In genomic region chr5:124234778-124235177, GRCm38 (mm10) we compare ENCODE assay signal across 15 mouse cellular contexts. TPM values are rescaled to one million over a fixed set of nuclear protein-coding genes. Genes with fewer than 3 reads are reported as not detected.
A peak's percentile ranks its signal among the peaks of the same experiment; 100 is the strongest.
DNase-seq lines count a peak whose midpoint lies in the region; ATAC-seq and TF ChIP-seq lines count a peak whose summit lies in the region.
"Had no signal": no experiment of that assay in that cellular context is flagged by ENCODE, and none has a peak within 500 bp of the region (broad histone marks: within the 10 kb centered on the region; RNA-seq: fewer than 3 reads in every experiment).

No protein-coding gene starts in this region.

- no peaks in the 10 kb centered on the region for H3K27me3 ChIP-seq in heart, embryonic 12.5 days (replicated peaks)
- H3K27me3 ChIP-seq in lung, embryonic 14.5 days (ENCODE audit: insufficient read depth, low read length), result no peaks in the 10 kb centered on the region
- no peaks in the 10 kb centered on the region for H3K27me3 ChIP-seq in heart, embryonic 15.5 days
- no peaks in the 10 kb centered on the region for H3K27me3 ChIP-seq in limb, embryonic 10.5 days (ENCODE audit: low read depth, poor library complexity, severe bottlenecking)
- H3K27me3 ChIP-seq: embryonic facial prominence, embryonic 13.5 days; limb, embryonic 13.5 days had no signal

- H3K4me3 ChIP-seq in heart, embryonic 12.5 days, result no peak overlapping the region
- no peak overlapping the region for H3K4me3 ChIP-seq in lung, embryonic 14.5 days (ENCODE audit: low read depth, low read length)
- H3K4me3 ChIP-seq in heart, embryonic 15.5 days, result no peak overlapping the region
- no peak overlapping the region for H3K4me3 ChIP-seq in limb, embryonic 10.5 days
- H3K4me3 ChIP-seq: embryonic facial prominence, embryonic 13.5 days; limb, embryonic 13.5 days had no signal

- no peak for DNase-seq in heart, postnatal 36 days
- DNase-seq in lung, embryonic 14.5 days, result no peak
- no peak for DNase-seq in lung, postnatal 4 days
- no peak for DNase-seq in limb, embryonic 10.5 days (ENCODE audit: low spot score)
- no peak for DNase-seq in gastrocnemius, postnatal 36 days
- DNase-seq: adrenal gland, adult 2 months; cerebellum, adult 11-12 months; kidney, adult 9 months; midbrain, embryonic 14.5 days; right cerebral cortex, adult 18-20 months had no signal

- no peak for TF ChIP-seq CTCF in lung, embryonic 14.5 days (IDR thresholded peaks at IDR 0.05; ENCODE audit: low read depth)

- peaks cover 6% of the 10 kb centered on the region; the same call in 1 of the 2 replicates for H3K36me3 ChIP-seq in heart, embryonic 12.5 days
- no peaks in the 10 kb centered on the region for H3K36me3 ChIP-seq in lung, embryonic 14.5 days (ENCODE audit: insufficient read depth)
- H3K36me3 ChIP-seq in heart, embryonic 15.5 days, result no peaks in the 10 kb centered on the region
- no peaks in the 10 kb centered on the region for H3K36me3 ChIP-seq in limb, embryonic 10.5 days
- H3K36me3 ChIP-seq: embryonic facial prominence, embryonic 13.5 days; limb, embryonic 13.5 days had no signal

- H3K4me2 ChIP-seq in heart, embryonic 12.5 days, result peak overlapping the region; percentile 53
- no peak overlapping the region for H3K4me2 ChIP-seq in lung, embryonic 14.5 days
- H3K4me2 ChIP-seq in heart, embryonic 15.5 days, result peak overlapping the region; percentile 46
- H3K4me2 ChIP-seq: embryonic facial prominence, embryonic 13.5 days; limb, embryonic 13.5 days had no signal

- peaks cover 83% of the 10 kb centered on the region for H3K4me1 ChIP-seq in heart, embryonic 12.5 days (replicated peaks)
- no peaks in the 10 kb centered on the region; the same call in 1 of the 2 replicates for H3K4me1 ChIP-seq in lung, embryonic 14.5 days (ENCODE audit: insufficient read depth)
- peaks cover 62% of the 10 kb centered on the region for H3K4me1 ChIP-seq in heart, embryonic 15.5 days (replicated peaks)
- peaks cover 38% of the 10 kb centered on the region for H3K4me1 ChIP-seq in limb, embryonic 10.5 days

- H3K27ac ChIP-seq in heart, embryonic 12.5 days (ENCODE audit: poor library complexity, severe bottlenecking), result peak overlapping the region; percentile 95
- H3K27ac ChIP-seq in lung, embryonic 14.5 days (ENCODE audit: low read depth), result peak overlapping the region; percentile 60; the same call in 1 of the 2 replicates
- peak overlapping the region; percentile 90 for H3K27ac ChIP-seq in heart, embryonic 15.5 days
- 0 out of 2 replicates have a peak overlapping the region, but pooled peaks have one; percentile 1 for H3K27ac ChIP-seq in limb, embryonic 10.5 days
- H3K27ac ChIP-seq: embryonic facial prominence, embryonic 13.5 days; limb, embryonic 13.5 days; macrophage had no signal

- 93% methylated on average over 6 of the region's 6 CpGs for WGBS in heart, embryonic 12.5 days
- 89% methylated on average over 6 of the region's 6 CpGs for WGBS in lung, embryonic 14.5 days
- WGBS in heart, embryonic 15.5 days, result 91% methylated on average over 6 of the region's 6 CpGs
- 96% methylated on average over 6 of the region's 6 CpGs for WGBS in limb, embryonic 10.5 days

- H3K9ac ChIP-seq in heart, embryonic 12.5 days, result peak overlapping the region; percentile 47; the same call in 1 of the 2 replicates
- no peak overlapping the region for H3K9ac ChIP-seq in lung, embryonic 14.5 days
- no peak overlapping the region for H3K9ac ChIP-seq in heart, embryonic 15.5 days
- H3K9ac ChIP-seq: embryonic facial prominence, embryonic 13.5 days; limb, embryonic 13.5 days had no signal

- no peaks in the 10 kb centered on the region for H3K9me3 ChIP-seq in heart, embryonic 12.5 days (replicated peaks)
- H3K9me3 ChIP-seq in lung, embryonic 14.5 days (ENCODE audit: low read depth, low read length), result no peaks in the 10 kb centered on the region
- H3K9me3 ChIP-seq in heart, embryonic 15.5 days (replicated peaks), result no peaks in the 10 kb centered on the region
- H3K9me3 ChIP-seq in limb, embryonic 10.5 days (replicated peaks), result no peaks in the 10 kb centered on the region
- H3K9me3 ChIP-seq: embryonic facial prominence, embryonic 13.5 days; limb, embryonic 13.5 days had no signal

- intact Hi-C loops in heart, postnatal 36 days (cut with DNase I), result no loop called here
- intact Hi-C loops in gastrocnemius, postnatal 36 days (cut with DNase I), result no loop called here

- ATAC-seq in heart, embryonic 12.5 days (ENCODE audit: insufficient number of reproducible peaks, low FRiP score), result no peak
- no peak for ATAC-seq in lung, embryonic 14.5 days (ENCODE audit: insufficient read depth)
- ATAC-seq in heart, embryonic 15.5 days (replicated peaks; ENCODE audit: insufficient number of reproducible peaks, insufficient read depth, low FRiP score, low read depth), result no peak

RNA-seq across cellular contexts. Expression of gene Pitpnm2, which starts 14.8 kb away (rescaled TPM):
- polyA plus RNA-seq in heart, embryonic 12.5 days (2016; fragmentation: Nextera tagmentation; extraction: Ambion mirVana), result 7.5 and 7.8 TPM in 2 replicates
- total RNA-seq in heart, postnatal 36 days (2021), result 10 to 100 TPM; 43.9 to 45.5 TPM
- 8.8 and 9.8 TPM in 2 replicates for polyA plus RNA-seq in lung, embryonic 14.5 days (2014; fragmentation: Nextera tagmentation; extraction: Ambion mirVana)
- 4.9 and 7.9 TPM in 2 replicates for polyA plus RNA-seq in heart, embryonic 15.5 days (2015; fragmentation: Nextera tagmentation; extraction: Ambion mirVana)
- 2.0 and 2.4 TPM in 2 replicates for polyA plus RNA-seq in limb, embryonic 10.5 days (2016; fragmentation: Nextera tagmentation; extraction: Ambion mirVana)
- 10 to 100 TPM; 18.0 to 19.3 TPM for total RNA-seq in gastrocnemius, postnatal 36 days (2021)

Comparison
In these comparisons a context has a peak if more than half of its experiments do, and no peak if none do; other contexts are left out.
1. H3K27ac ChIP-seq: peak in every context shown above with its lines; median percentile 95 in heart, embryonic 12.5 days; 90 in heart, embryonic 15.5 days; 60 in lung, embryonic 14.5 days; 1 in limb, embryonic 10.5 days.